Comparison of ENCODE assay signal across 22 mouse cellular contexts in genomic region chr2:32816497-32816896, GRCm38 (mm10). TPM values are rescaled to one million over a fixed set of nuclear protein-coding genes. Genes with fewer than 3 reads are reported as not detected.
DNase-seq lines count a peak whose midpoint lies in the region; ATAC-seq and TF ChIP-seq lines count a peak whose summit lies in the region.
"Had no signal": no experiment of that assay in that cellular context is flagged by ENCODE, and none has a peak within 500 bp of the region (broad histone marks: within the 10 kb centered on the region; RNA-seq: fewer than 3 reads in every experiment).

No protein-coding gene starts in this region.

- no peak for DNase-seq in forebrain, embryonic 10.5 days (ENCODE audit: extremely low spot score, low spot score)
- DNase-seq in limb, embryonic 10.5 days (ENCODE audit: low spot score) = no peak
- no peak for DNase-seq in heart, adult 2 months
- DNase-seq: adrenal gland, adult 8-10 months; kidney, adult 11 months; kidney, postnatal 36 days; liver, embryonic 13.5 days; lung, adult 2 months; thymus, adult 2 months; thymus, postnatal 4 days had no signal

- H3K9ac ChIP-seq in forebrain, embryonic 13.5 days = no peak overlapping the region
- no peak overlapping the region for H3K9ac ChIP-seq in limb, embryonic 12.5 days (replicated peaks)
- H3K9ac ChIP-seq in forebrain, embryonic 15.5 days (replicated peaks) = no peak overlapping the region
- H3K9ac ChIP-seq in limb, embryonic 13.5 days = no peak overlapping the region
- no peak overlapping the region for H3K9ac ChIP-seq in heart, adult 2 months (ENCODE audit: low read depth, low read length)
- H3K9ac ChIP-seq: kidney, embryonic 15.5 days; liver, embryonic 13.5 days had no signal

- TF ChIP-seq POLR2A in heart, adult 2 months (IDR thresholded peaks at IDR 0.05; ENCODE audit: insufficient read depth, low read depth, low read length) = no peak

- intact Hi-C loops in heart, adult 2 months (cut with DNase I) = no loop called here

- no peaks in the 10 kb centered on the region for H3K27me3 ChIP-seq in forebrain, embryonic 13.5 days
- no peaks in the 10 kb centered on the region for H3K27me3 ChIP-seq in forebrain, embryonic 10.5 days (ENCODE audit: poor library complexity, severe bottlenecking)
- no peaks in the 10 kb centered on the region for H3K27me3 ChIP-seq in limb, embryonic 12.5 days
- H3K27me3 ChIP-seq in limb, embryonic 10.5 days (ENCODE audit: low read depth, poor library complexity, severe bottlenecking) = no peaks in the 10 kb centered on the region
- no peaks in the 10 kb centered on the region for H3K27me3 ChIP-seq in forebrain, embryonic 15.5 days
- no peaks in the 10 kb centered on the region for H3K27me3 ChIP-seq in limb, embryonic 13.5 days
- no peaks in the 10 kb centered on the region for H3K27me3 ChIP-seq in heart, adult 2 months (ENCODE audit: control insufficient read depth, insufficient read depth, low read length)
- H3K27me3 ChIP-seq: kidney, embryonic 15.5 days; liver, embryonic 13.5 days had no signal

- no peaks in the 10 kb centered on the region for H3K9me3 ChIP-seq in forebrain, embryonic 13.5 days (replicated peaks)
- H3K9me3 ChIP-seq in forebrain, embryonic 10.5 days = no peaks in the 10 kb centered on the region
- no peaks in the 10 kb centered on the region for H3K9me3 ChIP-seq in limb, embryonic 12.5 days
- no peaks in the 10 kb centered on the region for H3K9me3 ChIP-seq in limb, embryonic 10.5 days (replicated peaks)
- no peaks in the 10 kb centered on the region for H3K9me3 ChIP-seq in forebrain, embryonic 15.5 days
- no peaks in the 10 kb centered on the region for H3K9me3 ChIP-seq in limb, embryonic 13.5 days
- H3K9me3 ChIP-seq: kidney, embryonic 15.5 days; liver, embryonic 13.5 days; megakaryocyte, embryonic 14.5 days had no signal

- WGBS in forebrain, embryonic 13.5 days = 80% methylated on average over 2 of the region's 2 CpGs
- 96% methylated on average over 2 of the region's 2 CpGs for WGBS in forebrain, embryonic 10.5 days
- WGBS in limb, embryonic 12.5 days = 90% methylated on average over 2 of the region's 2 CpGs
- WGBS in limb, embryonic 10.5 days = 96% methylated on average over 2 of the region's 2 CpGs
- WGBS in forebrain, embryonic 15.5 days = 68% methylated on average over 2 of the region's 2 CpGs
- 90% methylated on average over 2 of the region's 2 CpGs for WGBS in limb, embryonic 13.5 days
- WGBS in heart, adult 2 months = 100% methylated on average over 2 of the region's 2 CpGs

- TF ChIP-seq CTCF in heart, adult 2 months (IDR thresholded peaks at IDR 0.05) = no peak

- TF ChIP-seq EP300 in heart, adult 2 months (IDR thresholded peaks at IDR 0.05; ENCODE audit: insufficient read depth, low read depth, low read length) = no peak

- ATAC-seq in forebrain, embryonic 13.5 days = peak; percentile 75; the same call in 1 of the 2 replicates
- no peak for ATAC-seq in limb, embryonic 12.5 days (ENCODE audit: insufficient number of reproducible peaks, insufficient read depth, low FRiP score, low TSS enrichment, low read depth)
- peak; percentile 46; the same call in 1 of the 2 replicates for ATAC-seq in forebrain, embryonic 15.5 days (replicated peaks)
- no peak for ATAC-seq in limb, embryonic 13.5 days (ENCODE audit: low FRiP score, low read depth)
- ATAC-seq: activated CD4-positive, CD25-positive, alpha-beta regulatory T cell, adult 4 months; midbrain, embryonic 16.5 days had no signal

- H3K79me2 ChIP-seq in heart, adult 2 months (replicated peaks; ENCODE audit: control insufficient read depth, insufficient read depth, low read length) = no peaks in the 10 kb centered on the region

- no peak overlapping the region for H3K4me3 ChIP-seq in forebrain, embryonic 13.5 days
- no peak overlapping the region for H3K4me3 ChIP-seq in forebrain, embryonic 10.5 days
- no peak overlapping the region for H3K4me3 ChIP-seq in limb, embryonic 12.5 days (replicated peaks)
- H3K4me3 ChIP-seq in limb, embryonic 10.5 days = no peak overlapping the region
- H3K4me3 ChIP-seq in forebrain, embryonic 15.5 days = no peak overlapping the region
- H3K4me3 ChIP-seq in limb, embryonic 13.5 days = no peak overlapping the region
- H3K4me3 ChIP-seq in heart, adult 2 months = no peak overlapping the region
- H3K4me3 ChIP-seq: kidney, embryonic 15.5 days; liver, embryonic 13.5 days; megakaryocyte, embryonic 14.5 days had no signal

- H3K4me2 ChIP-seq in forebrain, embryonic 13.5 days = no peak overlapping the region
- H3K4me2 ChIP-seq in limb, embryonic 12.5 days = no peak overlapping the region
- no peak overlapping the region for H3K4me2 ChIP-seq in forebrain, embryonic 15.5 days (replicated peaks)
- peak overlapping the region; percentile 25; the same call in 1 of the 2 replicates for H3K4me2 ChIP-seq in limb, embryonic 13.5 days (replicated peaks)
- H3K4me2 ChIP-seq: heart, embryonic 11.5 days; kidney, embryonic 15.5 days; liver, embryonic 13.5 days had no signal

- peaks cover 61% of the 10 kb centered on the region for H3K36me3 ChIP-seq in forebrain, embryonic 13.5 days (ENCODE audit: poor library complexity, severe bottlenecking)
- H3K36me3 ChIP-seq in forebrain, embryonic 10.5 days (replicated peaks) = peaks cover 24% of the 10 kb centered on the region
- H3K36me3 ChIP-seq in limb, embryonic 12.5 days = peaks cover 30% of the 10 kb centered on the region; the same call in 1 of the 2 replicates
- peaks cover 8% of the 10 kb centered on the region; the same call in 1 of the 2 replicates for H3K36me3 ChIP-seq in limb, embryonic 10.5 days
- peaks cover 56% of the 10 kb centered on the region for H3K36me3 ChIP-seq in forebrain, embryonic 15.5 days
- peaks cover 36% of the 10 kb centered on the region for H3K36me3 ChIP-seq in limb, embryonic 13.5 days
- H3K36me3 ChIP-seq in heart, adult 2 months (ENCODE audit: control insufficient read depth, insufficient read depth, low read length) = no peaks in the 10 kb centered on the region
- H3K36me3 ChIP-seq: liver, embryonic 13.5 days had no signal

- peak overlapping the region; percentile 78 for H3K27ac ChIP-seq in forebrain, embryonic 13.5 days
- H3K27ac ChIP-seq in forebrain, embryonic 10.5 days = no peak overlapping the region
- 0 out of 2 replicates have a peak overlapping the region, but pooled peaks have one; percentile 35 for H3K27ac ChIP-seq in limb, embryonic 12.5 days
- H3K27ac ChIP-seq in limb, embryonic 10.5 days = no peak overlapping the region
- H3K27ac ChIP-seq in forebrain, embryonic 15.5 days (replicated peaks) = peak overlapping the region; percentile 88
- H3K27ac ChIP-seq in limb, embryonic 13.5 days = no peak overlapping the region
- H3K27ac ChIP-seq in heart, adult 2 months = no peak overlapping the region
- H3K27ac ChIP-seq: kidney, embryonic 15.5 days; liver, embryonic 13.5 days; stomach, postnatal 0 days had no signal

- H3K4me1 ChIP-seq in forebrain, embryonic 13.5 days = peaks cover 14% of the 10 kb centered on the region
- no peaks in the 10 kb centered on the region for H3K4me1 ChIP-seq in forebrain, embryonic 10.5 days
- H3K4me1 ChIP-seq in limb, embryonic 12.5 days (replicated peaks) = peaks cover 24% of the 10 kb centered on the region
- peaks cover 21% of the 10 kb centered on the region for H3K4me1 ChIP-seq in limb, embryonic 10.5 days
- H3K4me1 ChIP-seq in forebrain, embryonic 15.5 days = peaks cover 14% of the 10 kb centered on the region
- peaks cover 20% of the 10 kb centered on the region for H3K4me1 ChIP-seq in limb, embryonic 13.5 days
- no peaks in the 10 kb centered on the region for H3K4me1 ChIP-seq in heart, adult 2 months (ENCODE audit: control insufficient read depth, insufficient read depth, low read length)

RNA-seq across cellular contexts. Expression of gene Stxbp1, which starts 30.5 kb away (rescaled TPM):
- 97.5 and 109 TPM in 2 replicates for polyA plus RNA-seq in forebrain, embryonic 13.5 days (2015; fragmentation: Nextera tagmentation; extraction: Ambion mirVana)
- 18.7 and 20.8 TPM in 2 replicates for polyA plus RNA-seq in forebrain, embryonic 10.5 days (2016; fragmentation: Nextera tagmentation; extraction: Ambion mirVana)
- polyA plus RNA-seq in limb, embryonic 12.5 days (2016; fragmentation: Nextera tagmentation; extraction: Ambion mirVana) = 18.8 and 20.0 TPM in 2 replicates
- polyA plus RNA-seq in limb, embryonic 10.5 days (2016; fragmentation: Nextera tagmentation; extraction: Ambion mirVana) = 10.9 and 12.9 TPM in 2 replicates
- 191 and 197 TPM in 2 replicates for polyA plus RNA-seq in forebrain, embryonic 15.5 days (2015; fragmentation: Nextera tagmentation; extraction: Ambion mirVana)
- 20.8 and 20.9 TPM in 2 replicates for polyA plus RNA-seq in limb, embryonic 13.5 days (2015; fragmentation: Nextera tagmentation; extraction: Ambion mirVana)
- total RNA-seq in heart, adult 2 months (2021) = 10 to 100 TPM in 1 of 2 experiments, 1 to 10 TPM in 1; 9.8 to 11.4 TPM
- polyA plus RNA-seq in heart, adult 2 months (2012; rRNA removed) = 14.4 and 15.6 TPM in 2 replicates

RNA-seq across cellular contexts. Expression of gene Cfap157, which starts 32.3 kb away (rescaled TPM):
- polyA plus RNA-seq in forebrain, embryonic 13.5 days (2015; fragmentation: Nextera tagmentation; extraction: Ambion mirVana) = 0.45 and 1.4 TPM in 2 replicates
- 1.1 and 1.2 TPM in 2 replicates for polyA plus RNA-seq in forebrain, embryonic 10.5 days (2016; fragmentation: Nextera tagmentation; extraction: Ambion mirVana)
- 0.35 and 1.2 TPM in 2 replicates for polyA plus RNA-seq in limb, embryonic 12.5 days (2016; fragmentation: Nextera tagmentation; extraction: Ambion mirVana)
- polyA plus RNA-seq in limb, embryonic 10.5 days (2016; fragmentation: Nextera tagmentation; extraction: Ambion mirVana) = 0.26 and 1.3 TPM in 2 replicates
- polyA plus RNA-seq in forebrain, embryonic 15.5 days (2015; fragmentation: Nextera tagmentation; extraction: Ambion mirVana) = 0.61 and 1.0 TPM in 2 replicates
- 1.3 TPM in 2 replicates for polyA plus RNA-seq in limb, embryonic 13.5 days (2015; fragmentation: Nextera tagmentation; extraction: Ambion mirVana)
- total RNA-seq in heart, adult 2 months (2021) = not detected
- polyA plus RNA-seq in heart, adult 2 months (2012; rRNA removed) = 0.12 TPM in 1 of 2 replicates, not detected in the other
- total RNA-seq: adrenal gland, adult 8-10 months; gastrocnemius, adult 8-10 months; hematopoietic stem cell, adult 5-6 weeks had no signal
- polyA plus RNA-seq: activated CD4-positive, CD25-positive, alpha-beta regulatory T cell, adult 4 months had no signal

RNA-seq across cellular contexts. Expression of gene Ptrh1, which starts 40.9 kb away (rescaled TPM):
- polyA plus RNA-seq in forebrain, embryonic 13.5 days (2015; fragmentation: Nextera tagmentation; extraction: Ambion mirVana) = 4.6 and 5.4 TPM in 2 replicates
- polyA plus RNA-seq in forebrain, embryonic 10.5 days (2016; fragmentation: Nextera tagmentation; extraction: Ambion mirVana) = 4.4 and 5.1 TPM in 2 replicates
- 3.8 and 4.2 TPM in 2 replicates for polyA plus RNA-seq in limb, embryonic 12.5 days (2016; fragmentation: Nextera tagmentation; extraction: Ambion mirVana)
- polyA plus RNA-seq in limb, embryonic 10.5 days (2016; fragmentation: Nextera tagmentation; extraction: Ambion mirVana) = 5.3 and 5.6 TPM in 2 replicates
- polyA plus RNA-seq in forebrain, embryonic 15.5 days (2015; fragmentation: Nextera tagmentation; extraction: Ambion mirVana) = 4.8 and 6.6 TPM in 2 replicates
- polyA plus RNA-seq in limb, embryonic 13.5 days (2015; fragmentation: Nextera tagmentation; extraction: Ambion mirVana) = 5.2 and 6.7 TPM in 2 replicates
- 1 to 10 TPM; 2.4 to 4.2 TPM for total RNA-seq in heart, adult 2 months (2021)
- polyA plus RNA-seq in heart, adult 2 months (2012; rRNA removed) = 2.2 and 3.3 TPM in 2 replicates

RNA-seq across cellular contexts. Expression of gene Ttc16, which starts 41.1 kb away (rescaled TPM):
- 0.43 and 0.48 TPM in 2 replicates for polyA plus RNA-seq in forebrain, embryonic 13.5 days (2015; fragmentation: Nextera tagmentation; extraction: Ambion mirVana)
- polyA plus RNA-seq in forebrain, embryonic 10.5 days (2016; fragmentation: Nextera tagmentation; extraction: Ambion mirVana) = 0.32 and 0.36 TPM in 2 replicates
- 0.28 and 0.35 TPM in 2 replicates for polyA plus RNA-seq in limb, embryonic 12.5 days (2016; fragmentation: Nextera tagmentation; extraction: Ambion mirVana)
- 0.23 and 0.38 TPM in 2 replicates for polyA plus RNA-seq in limb, embryonic 10.5 days (2016; fragmentation: Nextera tagmentation; extraction: Ambion mirVana)
- polyA plus RNA-seq in forebrain, embryonic 15.5 days (2015; fragmentation: Nextera tagmentation; extraction: Ambion mirVana) = 0.61 and 0.66 TPM in 2 replicates
- polyA plus RNA-seq in limb, embryonic 13.5 days (2015; fragmentation: Nextera tagmentation; extraction: Ambion mirVana) = 0.37 and 0.61 TPM in 2 replicates
- under 1 TPM; 0.10 to 0.11 TPM for total RNA-seq in heart, adult 2 months (2021)
- polyA plus RNA-seq in heart, adult 2 months (2012; rRNA removed) = 0.61 and 0.98 TPM in 2 replicates
- total RNA-seq: hematopoietic stem cell, adult 5-6 weeks had no signal

RNA-seq across cellular contexts. Expression of gene Fam129b, which starts 59.4 kb away (rescaled TPM):
- polyA plus RNA-seq in forebrain, embryonic 13.5 days (2015; fragmentation: Nextera tagmentation; extraction: Ambion mirVana) = 21.1 and 23.7 TPM in 2 replicates
- 22.8 and 25.3 TPM in 2 replicates for polyA plus RNA-seq in forebrain, embryonic 10.5 days (2016; fragmentation: Nextera tagmentation; extraction: Ambion mirVana)
- polyA plus RNA-seq in limb, embryonic 12.5 days (2016; fragmentation: Nextera tagmentation; extraction: Ambion mirVana) = 48.0 and 48.1 TPM in 2 replicates
- polyA plus RNA-seq in limb, embryonic 10.5 days (2016; fragmentation: Nextera tagmentation; extraction: Ambion mirVana) = 40.9 and 47.9 TPM in 2 replicates
- polyA plus RNA-seq in forebrain, embryonic 15.5 days (2015; fragmentation: Nextera tagmentation; extraction: Ambion mirVana) = 33.5 TPM in 2 replicates
- 48.5 and 55.8 TPM in 2 replicates for polyA plus RNA-seq in limb, embryonic 13.5 days (2015; fragmentation: Nextera tagmentation; extraction: Ambion mirVana)
- total RNA-seq in heart, adult 2 months (2021) = 10 to 100 TPM; 19.5 to 20.0 TPM
- polyA plus RNA-seq in heart, adult 2 months (2012; rRNA removed) = 21.0 and 21.5 TPM in 2 replicates

Comparison
In these comparisons a context has a peak if more than half of its experiments do, and no peak if none do; other contexts are left out.
1. H3K27ac ChIP-seq: peak in forebrain, embryonic 13.5 days (single experiment), limb, embryonic 12.5 days (single experiment) and forebrain, embryonic 15.5 days (single experiment); none in forebrain, embryonic 10.5 days (single experiment), limb, embryonic 10.5 days (single experiment), limb, embryonic 13.5 days (single experiment) and heart, adult 2 months (single experiment).
2. ATAC-seq: peak in forebrain, embryonic 13.5 days (single experiment) and forebrain, embryonic 15.5 days (single experiment); none in limb, embryonic 12.5 days (single experiment) and limb, embryonic 13.5 days (single experiment).